Mouse (Mus musculus): Measurements from ENCODE around the gene Bdkrb2. TPM values are rescaled to one million over a fixed set of nuclear protein-coding genes. Genes with fewer than 3 reads are reported as not detected.

Gene Bdkrb2
- polyA plus RNA-seq, 1 experiment from 2014 or later = 5.3 TPM

GRCm38 (mm10) chr12:105642770-105643321 is 79.8 kb downstream of the Bdkrb2 start:
- H3K9ac ChIP-seq (ENCODE audit: low read length) = no peak overlapping the region
- no peak for ATAC-seq (ENCODE audit: insufficient read depth, low FRiP score)
- H3K4me3 ChIP-seq (replicated peaks; ENCODE audit: low read length) = no peak overlapping the region
- no peaks in the 10 kb centered on the region for H3K4me1 ChIP-seq (ENCODE audit: control insufficient read depth, insufficient read depth, low read length)
- H3K9me3 ChIP-seq (replicated peaks; ENCODE audit: control insufficient read depth, low read length) = no peaks in the 10 kb centered on the region
- peaks cover 18% of the 10 kb centered on the region for H3K36me3 ChIP-seq (ENCODE audit: control insufficient read depth, insufficient read depth, low read length)
- 65% methylated on average over 11 of the region's 11 CpGs for WGBS
- H3K27ac ChIP-seq (ENCODE audit: low read length) = no peak overlapping the region
- H3K27me3 ChIP-seq (ENCODE audit: control insufficient read depth, insufficient read depth, low read length) = no peaks in the 10 kb centered on the region
- H3K4me2 ChIP-seq (ENCODE audit: low read depth, low read length) = no peak overlapping the region

Other genes starting within 250 kb of the Bdkrb2 start
- gene Tunar, start 229.4 kb upstream of the Bdkrb2 start, polyA plus RNA-seq (2015; fragmentation: Nextera tagmentation; extraction: Ambion mirVana) = 0.15 and 0.17 TPM in 2 replicates
- gene D430019H16Rik, start 109.4 kb upstream of the Bdkrb2 start, polyA plus RNA-seq (2015; fragmentation: Nextera tagmentation; extraction: Ambion mirVana) = 1.2 and 1.3 TPM in 2 replicates
- gene Bdkrb1, start 39.9 kb downstream of the Bdkrb2 start, polyA plus RNA-seq (2015; fragmentation: Nextera tagmentation; extraction: Ambion mirVana) = 0.69 and 1.0 TPM in 2 replicates
- gene Gskip, start 121.6 kb downstream of the Bdkrb2 start, polyA plus RNA-seq (2015; fragmentation: Nextera tagmentation; extraction: Ambion mirVana) = 25.9 and 30.5 TPM in 2 replicates
- gene Atg2b, start 122.0 kb downstream of the Bdkrb2 start, polyA plus RNA-seq (2015; fragmentation: Nextera tagmentation; extraction: Ambion mirVana) = 11.1 TPM in 2 replicates
- gene Ak7, start 142.8 kb downstream of the Bdkrb2 start, polyA plus RNA-seq (2015; fragmentation: Nextera tagmentation; extraction: Ambion mirVana) = 0.32 and 0.49 TPM in 2 replicates
- 151 and 167 TPM in 2 replicates for gene Papola, start 221.5 kb downstream of the Bdkrb2 start, polyA plus RNA-seq (2015; fragmentation: Nextera tagmentation; extraction: Ambion mirVana)

Measured in stomach, embryonic 16.5 days (tissue).